Mouse (Mus musculus): ENCODE results near the gene Itpka.

Gene Itpka

DNA sequence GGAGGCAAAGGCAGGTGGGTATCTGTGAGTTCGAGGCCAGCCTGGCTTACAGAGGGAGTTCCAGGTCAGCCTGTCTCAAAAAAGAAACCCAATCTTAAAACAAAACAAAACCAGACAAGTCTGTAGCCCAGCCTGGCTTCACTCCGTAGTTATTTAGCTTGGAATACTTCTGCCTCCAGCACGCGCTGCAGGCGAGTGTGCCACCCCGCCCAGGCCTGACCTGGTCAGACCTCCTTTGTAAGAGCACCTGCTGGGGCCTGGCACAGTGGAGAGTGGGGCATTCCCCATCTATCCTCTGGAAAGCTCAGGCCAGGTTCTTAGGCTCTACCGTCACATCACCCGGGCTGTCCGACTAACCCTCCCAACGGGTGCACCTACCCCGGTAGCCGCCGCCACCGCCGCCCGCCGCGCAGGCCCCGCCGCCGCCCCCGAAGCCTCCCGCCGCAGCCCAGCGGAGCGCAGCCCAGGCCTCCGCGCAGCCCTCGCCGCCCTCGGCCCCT is 15.5 kb downstream of the Itpka start:
- in situ Hi-C loops (cut with MseI, MboI) = no loop called here

DNA sequence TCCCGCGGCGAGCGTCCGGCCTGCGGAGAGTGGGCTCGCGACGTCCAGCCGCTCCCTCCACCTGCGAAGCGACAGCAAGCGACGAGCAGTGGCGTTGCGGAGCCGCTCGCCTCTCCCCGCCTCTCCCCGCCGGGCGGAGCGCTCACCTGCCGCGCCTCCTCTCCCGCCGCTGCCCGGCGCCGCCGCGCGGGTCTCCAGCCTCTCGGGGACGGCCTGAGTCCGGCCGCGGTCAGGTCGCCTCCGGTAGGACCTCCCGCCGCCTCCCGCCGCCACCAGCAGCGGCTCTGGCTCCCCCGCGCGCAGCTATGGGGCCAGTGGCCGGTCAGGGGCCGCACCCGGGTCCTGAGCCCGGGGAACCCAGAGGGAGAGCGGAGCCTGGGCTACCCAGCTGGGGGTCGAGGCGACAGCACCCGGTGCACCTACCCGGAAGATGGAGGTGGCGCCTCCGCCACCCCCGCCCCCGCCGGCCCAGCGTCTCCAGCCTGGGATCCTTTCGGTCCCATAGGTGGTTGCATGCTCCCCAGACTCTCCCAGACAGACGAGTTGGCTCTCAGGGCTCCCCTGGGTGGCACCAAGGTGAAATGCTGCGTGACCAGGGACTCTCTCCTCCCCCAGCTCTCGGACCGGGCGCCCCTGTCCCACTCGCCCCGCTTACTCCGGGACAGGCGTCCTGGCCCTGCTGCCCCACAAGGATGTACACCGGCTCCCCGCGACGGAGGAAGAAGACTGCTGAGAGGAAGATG is 16.1 kb downstream of the Itpka start:
- in situ Hi-C loops (cut with MseI, MboI) = no loop called here

DNA sequence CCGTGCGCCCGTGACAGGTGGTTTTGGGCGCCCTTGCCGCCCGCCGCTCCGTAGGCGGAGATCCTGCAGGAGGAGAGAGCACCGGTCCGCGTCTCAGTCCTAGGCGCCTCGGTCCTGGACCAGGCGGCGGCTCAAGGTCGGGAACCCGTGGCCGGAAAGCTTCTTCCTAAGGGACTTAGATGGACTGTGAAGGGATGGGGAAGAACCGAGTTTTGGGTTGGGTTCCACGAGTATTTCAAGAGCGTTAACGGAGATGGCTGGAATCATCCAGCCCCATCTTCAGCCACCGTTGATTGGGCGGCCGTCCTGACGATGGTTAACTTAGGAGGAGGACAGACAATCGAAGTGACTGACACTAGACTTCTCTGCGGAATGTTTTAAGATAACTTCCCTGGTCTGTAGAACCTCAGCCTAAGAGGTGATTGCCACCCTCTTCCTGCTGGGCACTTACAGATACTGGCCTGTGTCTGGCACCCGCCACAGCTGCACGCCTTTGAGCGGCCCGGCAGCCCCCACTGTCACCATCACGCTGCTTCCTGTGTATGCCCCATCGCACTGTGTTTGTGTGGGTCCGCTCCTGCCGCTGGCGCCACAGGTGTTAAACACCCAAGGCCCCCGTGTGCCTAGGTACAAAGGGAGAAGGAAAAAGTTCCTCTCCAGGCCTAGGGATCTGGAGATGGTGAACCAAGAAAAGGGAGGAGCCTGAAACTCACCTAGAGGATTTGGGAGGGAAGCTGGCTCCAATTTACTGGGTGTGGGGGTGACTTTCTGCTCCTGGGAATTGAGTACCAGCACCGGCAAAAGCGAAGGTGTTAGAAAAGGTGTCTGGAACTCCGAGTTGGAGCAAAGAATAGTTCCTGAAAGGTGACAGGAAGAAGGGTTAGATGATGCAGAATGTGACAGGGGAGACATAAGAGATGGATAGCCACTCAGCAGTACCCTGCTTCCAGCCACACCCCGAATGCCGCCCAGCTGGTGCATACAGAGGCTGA is 17.0 kb downstream of the Itpka start:
- in situ Hi-C loops (cut with MseI, MboI) = no loop called here

DNA sequence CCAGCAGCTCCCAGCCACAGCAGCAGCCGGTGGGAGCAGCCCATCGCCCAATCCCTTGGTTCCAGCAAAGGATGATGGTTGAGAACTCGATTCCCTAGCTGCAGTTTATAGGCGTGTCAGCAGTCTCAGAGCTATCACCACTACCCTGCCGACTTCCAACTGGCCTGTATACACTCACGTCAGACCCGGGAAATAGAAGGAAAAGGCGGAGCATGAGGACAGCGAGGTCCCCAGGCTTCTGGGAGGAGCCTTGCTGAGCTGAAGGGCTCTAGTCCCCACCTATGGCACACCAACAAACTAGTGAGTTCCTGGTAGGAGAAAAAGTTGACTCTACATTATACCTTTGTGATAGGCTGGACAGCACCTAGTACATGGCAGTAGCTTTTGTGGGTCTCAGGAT is 18.1 kb downstream of the Itpka start, which contains the start of gene Ltk:
Gene Ltk, minus strand, starts transcription at position 181 of the 400 bp plus-strand sequence.
- in situ Hi-C loops (cut with MseI, MboI) = no loop called here

DNA sequence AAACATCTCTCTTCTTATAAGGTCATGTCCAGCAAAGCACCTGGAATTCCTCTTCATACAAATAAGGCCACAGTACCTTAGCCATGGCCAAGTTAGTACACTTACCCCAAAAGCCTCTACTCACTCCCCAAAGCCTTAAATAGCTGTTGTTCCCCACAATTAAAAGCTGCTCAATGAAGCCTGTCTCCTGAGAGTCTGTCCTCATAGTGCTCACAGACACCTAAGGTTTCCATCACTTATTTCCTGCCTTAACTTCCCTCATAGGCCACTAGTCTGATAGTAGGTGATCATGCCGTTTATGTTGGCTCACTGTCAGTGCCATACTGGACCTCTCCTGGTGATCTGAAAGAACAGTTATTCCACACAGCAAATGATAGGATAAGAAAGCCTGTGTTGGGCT is 20.1 kb downstream of the Itpka start:
- in situ Hi-C loops (cut with MseI, MboI) = no loop called here

DNA sequence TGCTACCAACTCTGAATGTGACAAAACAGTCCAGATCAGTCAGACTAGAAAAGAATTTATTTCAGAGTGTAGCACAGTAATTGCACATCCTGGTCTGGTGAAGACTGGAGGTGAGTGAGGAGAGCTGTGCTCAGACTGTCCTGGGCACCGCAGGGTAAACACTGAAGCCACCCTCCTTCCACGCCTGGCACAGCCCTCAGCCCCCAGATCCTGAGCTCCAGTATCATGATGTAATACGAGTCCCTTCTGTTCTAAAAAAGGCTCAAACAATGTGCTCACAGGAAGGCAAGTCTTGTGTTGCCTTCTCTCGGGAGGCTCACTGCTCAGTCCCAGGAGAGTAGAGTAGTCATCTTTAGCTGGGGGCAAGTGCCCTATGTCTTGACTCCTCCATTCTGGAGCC is 21.8 kb downstream of the Itpka start:
- in situ Hi-C loops (cut with MseI, MboI) = no loop called here

DNA sequence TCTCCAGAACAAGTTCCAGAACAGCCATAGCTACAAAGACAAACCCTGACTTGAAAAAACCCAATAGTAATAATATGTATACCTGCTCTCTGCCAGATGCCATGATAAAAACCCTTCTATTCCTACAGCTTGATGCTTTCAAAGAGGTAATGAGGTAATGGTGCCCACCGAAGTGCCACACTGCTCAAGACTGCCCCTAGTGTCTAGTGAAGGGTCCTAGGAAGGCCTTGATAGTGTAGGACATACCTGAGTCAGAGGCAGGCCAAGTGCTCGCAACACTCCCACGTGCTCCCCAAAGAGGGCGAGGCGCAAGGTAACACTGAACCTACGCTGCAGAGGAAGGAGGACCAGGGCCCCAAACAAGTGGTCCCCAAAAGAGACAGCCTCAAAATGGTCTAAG is 25.1 kb downstream of the Itpka start:
- in situ Hi-C loops (cut with MseI, MboI) = no loop called here

DNA sequence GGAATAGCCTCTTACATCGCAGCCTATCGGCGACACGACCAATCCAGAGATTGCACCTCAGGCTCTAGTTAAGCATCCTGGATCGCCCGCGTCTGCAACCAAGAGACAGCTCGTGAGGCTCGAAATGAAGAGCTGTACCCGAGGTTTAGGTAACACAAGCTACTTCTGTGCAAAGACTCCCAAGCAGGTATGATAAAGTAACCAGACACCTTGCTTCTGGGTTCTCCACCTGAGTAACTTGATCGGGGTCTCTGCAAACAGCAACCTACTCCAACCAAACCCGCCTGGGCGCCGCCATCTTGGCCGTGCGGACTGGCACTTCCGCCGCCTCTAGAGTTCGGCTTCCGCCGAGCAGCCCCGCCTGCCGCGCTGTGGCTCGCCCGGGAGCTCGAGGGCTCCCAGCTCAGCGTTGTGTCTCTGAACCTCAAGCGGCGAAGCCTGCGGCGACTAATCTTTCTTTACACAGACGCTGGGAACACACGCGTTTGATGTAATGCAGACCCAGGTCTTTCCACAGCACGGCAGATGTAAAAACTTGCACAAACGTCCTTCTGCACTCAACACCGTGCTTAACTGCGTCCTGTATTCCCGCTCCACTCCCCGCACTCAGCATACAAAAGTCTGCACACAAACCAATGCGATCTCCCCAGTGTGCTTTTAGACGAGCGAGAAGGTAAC is 45.2 kb downstream of the Itpka start, which contains the start of gene Rpap1:
Gene Rpap1, minus strand, starts transcription at position 332 of the 678 bp plus-strand sequence.
- in situ Hi-C loops (cut with MseI, MboI) = no loop called here

DNA sequence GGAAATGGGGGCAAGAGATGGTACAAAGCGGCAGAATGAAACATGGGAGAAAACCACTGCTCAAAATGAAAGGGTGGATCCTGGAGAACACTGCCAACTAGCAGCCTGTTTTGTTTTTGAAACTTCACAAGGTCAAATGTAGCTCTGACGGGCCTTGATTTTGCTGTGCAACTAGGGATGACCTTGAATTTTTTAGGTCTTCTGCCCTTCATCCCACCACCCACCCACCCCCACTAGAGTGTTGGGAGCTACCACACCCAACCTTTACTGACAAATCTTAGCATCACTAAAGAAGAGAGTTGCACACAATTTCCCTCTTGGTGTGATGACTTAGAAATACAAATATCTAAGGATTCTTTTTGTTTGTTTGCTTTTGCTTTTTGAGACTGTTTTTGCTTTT is 47.9 kb downstream of the Itpka start:
- in situ Hi-C loops (cut with MseI, MboI) = no loop called here

DNA sequence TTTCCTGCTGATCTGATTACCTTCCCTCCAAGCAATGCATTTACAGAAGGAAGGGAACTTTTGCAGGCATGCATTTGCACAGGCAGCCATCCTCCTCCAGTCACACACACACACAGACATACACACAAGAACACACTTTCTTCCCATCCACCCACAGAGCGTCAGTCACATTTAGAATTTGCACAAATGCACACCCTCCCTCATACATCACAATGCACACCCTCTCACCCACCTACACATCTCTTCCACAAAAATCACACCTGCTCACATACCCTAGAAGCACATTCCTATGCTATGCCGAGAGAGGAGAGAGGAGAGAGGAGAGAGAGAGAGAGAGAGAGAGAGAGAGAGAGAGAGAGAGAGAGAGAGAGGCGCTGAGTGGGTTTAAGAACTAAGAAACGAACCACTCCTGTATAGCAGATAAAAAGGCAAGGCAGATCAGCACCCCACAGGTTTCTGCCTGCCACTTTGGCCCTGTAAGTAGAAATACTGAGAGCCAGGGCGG is 55.2 kb downstream of the Itpka start, which contains the start of gene Tyro3:
Gene Tyro3, plus strand, starts transcription at position 455 of the 505 bp plus-strand sequence.
- in situ Hi-C loops (cut with MseI, MboI) = no loop called here

DNA sequence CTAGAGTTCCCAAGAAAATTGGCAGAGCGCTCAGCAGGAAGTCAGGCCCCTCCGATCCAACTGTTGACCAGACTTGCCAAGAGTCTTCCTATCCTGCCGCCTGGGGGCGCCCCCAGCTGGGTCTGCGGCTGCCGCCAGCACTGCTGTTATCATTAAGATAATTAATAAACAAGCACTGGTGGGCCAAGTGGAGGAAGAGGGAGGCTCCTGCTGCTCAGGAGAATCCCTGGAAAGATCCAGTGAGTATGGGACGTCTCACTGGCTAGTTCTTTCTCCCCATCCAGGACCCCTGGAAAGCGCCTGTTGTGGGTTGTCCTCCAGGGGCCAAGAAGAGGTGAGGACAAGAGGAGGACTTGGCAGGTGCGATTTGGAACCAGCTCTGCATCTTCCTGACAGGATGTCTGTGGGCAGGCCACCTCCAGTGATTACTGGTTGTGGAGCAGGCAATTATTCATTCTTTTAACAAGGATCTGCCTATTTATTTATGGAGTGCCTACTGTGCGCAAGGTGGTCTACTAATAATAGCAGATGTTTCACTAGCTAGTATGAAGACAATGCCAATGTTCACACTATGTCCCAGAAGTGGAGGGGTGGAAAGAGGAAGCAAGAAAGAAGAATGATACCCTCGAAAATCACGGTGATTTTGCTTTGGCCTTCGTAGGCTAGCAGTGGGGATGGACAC is 56.2 kb downstream of the Itpka start:
- in situ Hi-C loops (cut with MseI, MboI) = no loop called here

DNA sequence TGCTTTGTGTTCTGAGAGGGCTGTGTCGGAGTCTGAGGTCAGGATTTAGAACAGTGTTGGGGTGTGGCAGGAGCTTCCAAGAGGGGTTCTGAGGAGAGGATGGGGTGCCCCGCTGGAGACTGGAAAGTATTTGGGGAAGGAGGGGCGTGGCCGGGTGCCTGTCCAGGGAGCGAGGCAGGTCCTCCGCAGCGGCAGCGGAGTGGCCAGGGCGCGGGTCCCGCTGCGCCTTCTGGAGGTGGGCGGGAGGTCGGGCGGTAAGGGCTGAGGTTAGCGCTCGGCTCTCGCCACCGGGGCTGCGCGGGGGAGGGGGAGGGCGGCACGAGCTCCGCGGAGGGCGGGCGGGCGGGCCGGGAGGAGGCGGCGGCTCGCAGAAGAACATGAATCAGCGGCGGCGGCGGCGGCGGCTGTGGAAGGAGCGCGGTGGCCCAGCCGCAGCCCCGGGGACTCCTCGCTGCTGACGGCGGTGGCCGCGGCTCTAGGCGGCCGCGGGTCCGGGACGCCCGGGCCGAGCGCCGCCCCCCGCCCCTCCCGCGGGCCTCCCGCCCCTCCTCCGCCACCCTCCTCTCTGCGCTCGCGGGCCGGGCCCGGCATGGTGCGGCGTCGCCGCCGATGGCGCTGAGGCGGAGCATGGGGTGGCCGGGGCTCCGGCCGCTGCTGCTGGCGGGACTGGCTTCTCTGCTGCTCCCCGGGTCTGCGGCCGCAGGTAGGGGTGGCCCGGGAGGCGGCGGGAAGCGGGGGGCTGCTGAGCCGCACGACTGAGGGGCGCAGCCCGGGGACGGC is 57.2 kb downstream of the Itpka start:
- in situ Hi-C loops (cut with MseI, MboI) = no loop called here

DNA sequence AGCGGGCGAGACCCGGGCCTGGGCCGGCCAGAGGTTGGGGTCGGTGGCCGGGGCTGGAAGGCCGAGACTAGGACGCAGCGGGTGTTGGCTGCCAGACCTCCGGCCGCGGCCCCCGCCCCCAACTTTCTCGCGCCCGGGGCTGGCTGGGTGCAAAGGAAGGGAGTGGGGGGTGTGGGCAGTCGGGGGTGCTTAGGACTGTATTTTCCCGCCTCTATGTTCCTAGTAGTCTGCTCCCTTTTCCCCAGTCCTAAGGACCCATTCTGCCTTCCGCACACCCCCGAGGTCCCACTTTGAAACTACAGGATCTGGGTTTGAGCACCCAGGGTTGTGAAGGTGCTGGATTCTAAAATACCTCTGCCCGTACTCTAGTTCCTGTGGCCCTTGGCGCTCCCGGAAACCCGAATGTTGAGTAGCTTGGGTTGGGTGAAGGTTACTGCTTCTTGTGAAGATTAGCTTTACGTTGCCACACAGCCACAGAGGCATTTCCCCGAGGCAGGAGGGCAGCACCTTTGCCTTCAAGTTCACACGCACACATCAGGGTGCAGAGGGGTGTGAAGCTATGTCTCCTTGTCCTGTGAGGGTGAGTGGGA is 57.9 kb downstream of the Itpka start:
- in situ Hi-C loops (cut with MseI, MboI) = no loop called here
